Mouse (Mus musculus) cerebellum, postnatal 4 days (tissue): ENCODE measurements around the gene Hmgcl.
A peak's percentile ranks its signal among the peaks of the same experiment; 100 is the strongest.

Experiments used
- DNase-seq, 2 experiments: peaks; one replicate each; pipeline ENCODE4 v3.0.0; 2022; ENCODE audit warnings: low spot score in 2 of 2, mixed read lengths in 1 of 2

Hmgcl gene

DNA sequence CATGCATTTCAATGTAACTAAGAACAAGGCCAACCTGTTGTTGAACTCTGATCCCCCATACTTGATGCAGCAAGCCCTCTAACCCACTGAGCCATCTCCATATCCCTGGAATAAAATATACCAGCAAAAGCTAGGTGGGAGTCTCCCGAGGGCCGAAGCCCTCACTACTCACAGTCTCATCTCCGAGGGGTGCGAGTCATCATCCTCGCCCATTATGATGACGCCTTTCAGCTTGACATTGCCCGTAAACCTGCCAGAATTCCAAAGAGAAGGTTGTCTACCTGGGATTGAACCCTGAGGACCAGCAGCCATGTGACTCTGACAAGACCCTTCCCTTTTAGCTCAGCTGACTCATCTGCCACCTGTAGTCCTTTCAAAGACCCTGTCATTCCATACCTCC is 39.5 kb downstream of the Hmgcl start:
- no peak for DNase-seq

DNA sequence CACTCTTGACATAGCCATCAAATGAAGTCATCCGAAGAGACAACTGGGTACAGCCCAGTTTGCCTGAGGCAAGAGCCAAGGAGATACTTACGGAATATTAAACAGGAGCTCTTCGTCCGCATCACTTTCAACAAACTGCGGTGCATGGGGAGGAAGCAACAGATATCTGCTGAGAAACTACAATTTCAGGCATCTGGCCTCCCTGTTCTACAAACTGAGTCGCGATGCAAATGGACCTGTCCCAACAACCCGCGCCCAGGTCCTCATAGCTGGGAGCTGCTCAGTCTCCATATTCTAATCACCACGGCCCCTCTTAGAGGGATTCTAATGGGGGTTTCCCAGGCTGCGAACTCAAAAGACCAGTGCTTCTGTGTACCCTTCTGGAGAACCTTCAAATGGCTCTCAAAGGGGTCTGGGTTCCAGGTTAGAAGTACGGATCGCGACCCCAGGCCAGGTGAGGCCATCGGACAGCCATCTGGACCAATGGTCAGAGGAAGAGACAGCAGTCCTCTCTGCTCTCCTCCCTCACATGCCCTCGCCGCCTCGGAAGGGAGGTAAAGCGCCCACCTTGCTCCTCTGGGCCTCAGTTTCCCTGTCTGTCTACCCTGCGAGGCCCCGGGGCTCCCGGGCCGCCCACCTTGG is 40.2 kb downstream of the Hmgcl start:
- no peak for DNase-seq

DNA sequence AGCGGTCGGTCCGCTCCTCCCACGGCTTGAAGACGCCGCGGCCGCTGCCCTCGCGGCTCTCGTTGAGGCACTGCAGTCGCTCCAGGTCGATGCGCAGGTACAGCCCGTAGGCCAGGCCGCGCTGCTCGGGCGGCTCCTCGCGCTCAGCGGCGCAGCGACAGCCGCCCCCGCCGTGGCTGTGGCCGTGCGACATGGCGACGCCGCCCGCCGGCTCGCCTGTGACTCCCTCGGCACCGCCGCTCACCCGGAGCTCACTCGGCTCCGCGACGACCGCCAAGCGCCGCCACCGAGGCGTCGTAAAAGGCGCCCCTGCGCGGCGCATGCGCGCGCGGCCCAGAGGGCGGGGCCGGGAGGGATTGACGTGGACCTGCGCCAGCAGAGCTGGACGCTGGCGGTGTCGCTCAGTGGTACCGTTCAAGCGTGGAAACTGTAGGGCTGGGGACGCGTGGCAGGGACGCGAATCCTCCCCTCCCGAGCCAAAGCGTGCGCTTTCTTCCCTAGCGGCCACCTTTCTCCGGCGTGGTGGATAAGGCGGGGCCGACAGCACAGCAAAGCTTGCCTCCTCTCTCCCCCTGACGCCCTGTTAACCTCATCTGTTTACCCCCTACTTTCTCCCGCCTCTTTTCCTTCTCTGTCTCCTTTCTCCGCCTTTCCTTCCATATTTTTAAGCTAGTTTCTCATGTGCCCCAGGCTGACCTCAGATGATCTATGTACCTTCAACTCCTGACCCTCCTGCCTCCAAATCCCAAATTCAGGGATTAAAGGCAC is 40.9 kb downstream of the Hmgcl start, which contains the start of gene Pithd1:
Gene Pithd1 (minus strand): TSS at position 322 of the 768 bp plus-strand sequence.
- DNase-seq = peak; percentile 82 to 95

DNA sequence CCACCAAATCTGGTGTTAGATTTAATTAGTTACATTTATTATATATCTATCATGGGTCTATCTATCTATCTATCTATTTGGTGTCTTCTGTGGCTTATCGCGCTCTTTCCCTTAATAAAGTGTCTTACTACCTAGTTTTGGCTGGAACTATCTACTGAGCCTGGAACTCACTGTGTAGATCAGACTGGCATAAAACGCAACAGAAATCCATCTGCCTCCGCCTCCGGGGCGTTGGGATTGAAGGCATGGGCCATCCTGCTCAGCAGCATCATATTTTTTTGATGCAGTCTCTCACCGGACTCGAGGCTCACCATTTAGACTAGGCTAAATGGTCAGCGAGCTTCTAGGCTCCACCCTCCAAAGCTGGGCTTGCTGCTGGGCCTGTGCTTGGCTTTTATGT is 41.5 kb downstream of the Hmgcl start:
- DNase-seq = no peak

DNA sequence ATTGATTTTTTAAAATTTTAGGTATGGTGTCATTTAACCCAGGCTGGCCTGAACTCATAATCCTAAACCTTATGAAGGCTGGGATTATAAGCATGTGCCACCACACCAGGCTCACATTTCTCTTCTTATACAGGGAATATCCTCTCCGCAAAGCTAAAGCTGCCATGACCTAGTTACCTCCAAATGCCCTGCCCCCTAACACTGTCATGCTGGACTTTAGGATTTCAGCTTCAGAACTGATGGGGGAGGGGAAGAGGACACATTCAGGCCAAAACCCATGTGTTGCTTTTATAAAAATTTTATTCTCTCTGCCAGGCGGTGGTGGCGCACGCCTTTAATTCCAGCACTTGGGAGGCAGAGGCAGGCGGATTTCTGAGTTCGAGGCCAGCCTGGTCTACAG is 47.7 kb downstream of the Hmgcl start:
- DNase-seq = no peak

DNA sequence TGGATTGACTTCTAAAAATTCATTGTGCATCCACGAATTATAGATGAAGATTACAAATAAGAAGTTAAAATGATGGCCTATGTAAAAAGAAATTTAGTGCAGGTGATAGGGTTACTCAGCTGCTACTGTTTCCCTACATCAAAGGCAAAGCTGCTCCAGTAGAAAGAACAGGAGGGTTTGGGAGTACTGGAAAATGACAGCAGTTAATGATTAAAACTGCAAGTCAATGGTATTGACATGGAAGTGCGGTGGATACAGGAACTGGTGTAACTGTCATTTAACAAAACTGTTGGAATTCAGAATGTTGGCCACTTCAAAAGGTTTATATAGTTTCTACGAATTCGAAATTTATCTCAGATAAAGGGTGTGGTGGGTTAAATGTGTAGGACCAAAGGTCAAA is 48.9 kb downstream of the Hmgcl start:
- DNase-seq = no peak

DNA sequence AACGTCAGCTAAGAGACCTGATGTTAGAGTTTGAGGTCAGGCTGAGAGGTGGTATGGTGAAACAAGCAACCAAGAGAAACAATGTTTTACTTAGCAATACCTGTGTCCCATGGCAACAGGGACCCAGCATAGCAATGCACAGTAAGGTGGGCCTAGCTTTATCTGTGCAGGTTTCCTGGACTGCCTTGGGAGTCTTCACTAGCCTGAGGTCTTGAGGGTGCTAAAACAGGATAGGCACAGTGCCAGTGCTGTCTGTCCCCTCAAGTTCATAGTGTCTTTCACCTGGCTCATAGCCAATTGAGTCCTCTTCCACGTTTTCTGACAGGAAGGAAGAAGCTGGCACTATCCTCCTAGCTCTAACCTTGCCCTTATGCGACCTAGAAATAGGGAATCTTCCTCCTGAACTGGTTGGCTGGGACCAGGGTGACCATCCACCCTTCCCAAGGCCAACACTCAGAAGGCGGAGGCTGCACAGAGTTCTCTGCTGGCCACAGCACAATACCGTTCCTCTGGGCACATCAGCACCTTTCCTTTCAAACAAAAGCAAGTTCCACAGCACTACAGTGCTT is 57.9 kb downstream of the Hmgcl start:
- DNase-seq = no peak

DNA sequence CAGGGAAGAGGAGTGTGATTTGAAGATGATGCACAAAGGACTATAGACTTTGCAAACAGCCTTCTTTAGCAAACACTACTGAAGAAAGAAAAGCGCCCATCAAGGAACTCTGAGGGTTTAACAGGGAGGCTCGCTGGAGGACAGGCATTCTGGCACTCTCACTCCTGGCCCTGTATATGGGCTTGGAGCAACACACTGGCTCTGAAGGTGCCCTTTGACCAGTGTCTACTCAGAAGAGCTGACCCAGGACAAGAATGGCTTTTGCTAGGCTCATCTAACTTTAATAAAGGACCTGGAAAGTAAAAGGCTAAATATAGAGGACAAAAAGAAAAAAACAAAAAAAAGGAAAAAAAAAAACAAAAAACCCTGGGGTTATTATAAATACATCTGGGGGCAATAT is 58.7 kb downstream of the Hmgcl start:
- DNase-seq = no peak

DNA sequence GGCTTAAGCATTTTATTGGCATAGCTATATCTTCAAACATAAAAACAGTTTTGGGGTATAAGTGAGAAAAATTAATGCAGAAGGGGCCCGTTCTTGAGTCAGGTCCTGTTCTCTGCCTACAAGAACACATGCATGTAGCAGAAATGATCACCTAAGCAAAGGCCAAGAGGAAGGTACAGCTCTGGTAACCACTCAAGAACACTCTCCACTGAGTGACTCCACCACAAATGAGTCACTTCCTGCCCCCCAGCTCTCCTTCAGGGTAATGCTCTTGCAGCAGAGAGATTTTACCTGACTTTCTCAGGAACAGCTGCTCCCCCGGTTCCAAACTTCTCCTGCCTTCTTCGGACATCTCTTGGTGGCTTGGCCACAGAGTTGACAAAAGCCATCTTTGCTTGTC is 60.6 kb downstream of the Hmgcl start:
- DNase-seq = no peak

DNA sequence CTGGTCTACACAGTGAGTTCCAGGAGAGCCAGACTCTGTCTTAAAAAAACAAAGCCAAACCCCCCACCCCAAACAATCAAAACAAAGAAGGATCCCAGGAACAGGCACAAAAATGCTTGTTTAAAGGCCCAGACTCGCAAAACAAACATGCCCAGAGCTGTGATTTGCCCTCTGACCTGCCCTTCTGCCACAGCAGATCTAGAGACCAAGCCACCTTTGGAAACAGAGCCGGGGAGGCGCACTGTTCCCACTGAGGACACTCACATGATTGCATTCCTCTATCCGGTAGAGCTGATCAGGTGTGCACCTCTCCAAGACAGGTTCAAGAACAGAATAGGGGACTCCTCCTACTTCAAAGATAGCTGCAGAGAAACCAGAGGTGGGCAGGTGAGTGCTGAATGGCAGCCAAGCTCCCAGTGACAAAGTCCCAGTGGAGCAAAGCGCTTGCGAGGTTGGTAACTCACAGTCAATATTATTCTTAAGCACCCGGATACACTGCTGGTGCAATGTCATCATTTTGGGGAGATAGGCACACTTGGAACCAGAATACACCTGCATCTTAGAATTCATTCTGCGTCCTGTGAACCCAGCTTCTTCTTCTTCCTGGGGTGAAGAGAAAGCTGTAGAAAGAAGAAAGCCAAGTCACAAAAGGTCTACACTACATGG is 62.7 kb downstream of the Hmgcl start:
- DNase-seq = no peak

DNA sequence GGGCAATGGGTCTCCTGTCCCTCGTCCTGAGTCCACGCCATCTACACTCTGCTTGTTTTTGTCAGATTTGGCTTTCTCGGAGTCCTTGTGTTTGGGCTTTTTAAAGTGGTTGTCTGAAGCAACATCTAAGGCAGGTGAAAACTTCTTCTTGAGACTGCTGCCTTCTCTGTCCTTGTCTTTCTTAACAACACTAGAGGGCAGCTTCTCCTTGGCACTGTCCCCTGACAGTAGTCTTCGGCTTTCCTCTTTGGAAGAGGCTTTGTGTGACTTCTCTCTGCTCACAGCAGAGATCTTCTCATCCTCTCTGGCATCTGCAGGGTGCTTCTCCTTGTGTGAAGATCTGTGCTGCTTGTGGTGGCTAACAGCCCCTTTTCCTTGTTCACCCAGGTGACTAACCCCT is 64.3 kb downstream of the Hmgcl start:
- DNase-seq = no peak
